Mouse (Mus musculus) heart, adult 2 months (tissue): ENCODE measurements around the gene Tmem189. TPM values are rescaled to one million over a fixed set of nuclear protein-coding genes. Genes with fewer than 3 reads are reported as not detected.

Experiments used
- DNase-seq, 2 experiments: peaks; one replicate each; pipeline ENCODE4 v3.0.0; 2021
- H3K27ac ChIP-seq: fragments of 200-600 bp; 2 replicates; pipeline ENCODE4 v1.8.1; 2022
- H3K27me3 ChIP-seq: fragments of 200-500 bp; 2 replicates; pipeline ENCODE4 v1.6.1; 2012; ENCODE audit warnings: mild to moderate bottlenecking, low read length, inconsistent platforms, mixed read lengths; ENCODE audit not compliant: control insufficient read depth, insufficient read depth
- H3K36me3 ChIP-seq: fragments of 200-500 bp; 2 replicates; pipeline ENCODE4 v1.6.1; 2012; ENCODE audit warnings: low read length, inconsistent platforms; ENCODE audit not compliant: control insufficient read depth, insufficient read depth
- H3K4me1 ChIP-seq: fragments of 200-500 bp; 2 replicates; pipeline ENCODE4 v1.6.1; 2011; ENCODE audit warnings: low read length; ENCODE audit not compliant: control insufficient read depth, insufficient read depth
- H3K4me3 ChIP-seq: fragments of 200-600 bp; 2 replicates; pipeline ENCODE4 v1.8.1; 2022
- H3K79me2 ChIP-seq: fragments of 200-500 bp; replicated peaks from 2 replicates; pipeline ENCODE4 v1.6.1; 2012; ENCODE audit warnings: mild to moderate bottlenecking, inconsistent platforms, low read length, moderate library complexity, mixed read lengths; ENCODE audit not compliant: control insufficient read depth, insufficient read depth
- H3K9ac ChIP-seq: fragments of 200-500 bp; 2 replicates; pipeline ENCODE4 v1.6.1; 2012; ENCODE audit warnings: low read depth, mild to moderate bottlenecking, control low read depth, inconsistent platforms, low read length, mixed read lengths
- CTCF ChIP-seq: fragments of 200-600 bp; IDR thresholded peaks from 2 replicates; pipeline ENCODE4 v1.8.1; 2022; ENCODE audit warnings: antibody characterized with exemption, mild to moderate bottlenecking, moderate library complexity
- EP300 ChIP-seq: fragments of 200-500 bp; IDR thresholded peaks from 2 replicates; pipeline ENCODE4 v1.6.1; 2011; ENCODE audit warnings: low read depth, low read length, control low read depth; ENCODE audit not compliant: insufficient read depth
- POLR2A ChIP-seq: fragments of 200-500 bp; IDR thresholded peaks from 2 replicates; pipeline ENCODE4 v1.6.1; 2011; ENCODE audit warnings: mild to moderate bottlenecking, low read depth, low read length, control low read depth; ENCODE audit not compliant: insufficient read depth
- WGBS: fragments of 180-500 bp; shearing (Covaris S2); methylation state at CpG from one replicate; pipeline ENCODE4 v1.1.7; 2018; 5-methylcytosine and 5-hydroxymethylcytosine counted together
- intact Hi-C: fragments of 180-260 bp; cut with DNase I; formaldehyde crosslinking; loops from one replicate; pipeline ENCODE4 v1.15.1; 2025
- polyA plus RNA-seq: library from polyadenylated mRNA; depleted of rRNA; stranded (reverse); fragments of >200 nt; gene quantifications from 2 replicates; pipeline ENCODE4 v1.2.3, GENCODE M21; 2012
- total RNA-seq, 2 experiments: library from RNA; stranded (reverse); gene quantifications; 2 replicates each; pipeline ENCODE4 v1.2.3; 2021

Tmem189 gene
- total and polyA plus RNA-seq, 3 experiments = 23.0 to 53.2 (median 26.4) TPM

DNA sequence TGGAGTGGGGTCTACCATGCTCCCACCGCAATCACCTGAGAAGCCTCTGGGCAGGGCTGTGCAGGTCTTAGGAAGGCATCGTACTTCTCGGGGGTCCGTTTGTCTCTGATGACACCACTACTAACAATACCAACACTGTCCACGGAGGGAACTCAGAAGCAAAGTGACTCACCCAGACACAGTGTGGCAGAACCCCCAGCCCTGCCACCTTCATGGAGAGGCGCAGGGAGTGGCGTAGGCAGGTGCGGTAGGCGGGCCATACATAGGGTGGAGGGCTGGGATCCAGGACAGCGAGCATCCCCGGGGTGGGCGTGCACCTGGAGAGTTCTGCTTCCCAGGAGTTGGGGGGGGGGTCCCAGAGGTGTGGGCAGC, 1.5 kb downstream of the Tmem189 start:
- H3K27me3 ChIP-seq = no peaks in the 10 kb centered on the region
- peak overlapping the region; percentile 98; the same call in 1 of the 2 replicates for H3K9ac ChIP-seq
- H3K79me2 ChIP-seq = no peaks in the 10 kb centered on the region
- intact Hi-C loops = loop anchor here (5.0 to 10.0 kb wide), 2 partner anchors 329 to 407 kb away; no protein-coding TSS in a partner anchor
- H3K4me3 ChIP-seq = no peak overlapping the region
- H3K27ac ChIP-seq = peak overlapping the region; percentile 91
- DNase-seq = no peak
- TF ChIP-seq CTCF = no peak
- TF ChIP-seq EP300 = no peak
- TF ChIP-seq POLR2A = no peak
- no peaks in the 10 kb centered on the region for H3K36me3 ChIP-seq
- peaks cover 9% of the 10 kb centered on the region for H3K4me1 ChIP-seq
- WGBS = 51% methylated on average over 12 of the region's 12 CpGs

DNA sequence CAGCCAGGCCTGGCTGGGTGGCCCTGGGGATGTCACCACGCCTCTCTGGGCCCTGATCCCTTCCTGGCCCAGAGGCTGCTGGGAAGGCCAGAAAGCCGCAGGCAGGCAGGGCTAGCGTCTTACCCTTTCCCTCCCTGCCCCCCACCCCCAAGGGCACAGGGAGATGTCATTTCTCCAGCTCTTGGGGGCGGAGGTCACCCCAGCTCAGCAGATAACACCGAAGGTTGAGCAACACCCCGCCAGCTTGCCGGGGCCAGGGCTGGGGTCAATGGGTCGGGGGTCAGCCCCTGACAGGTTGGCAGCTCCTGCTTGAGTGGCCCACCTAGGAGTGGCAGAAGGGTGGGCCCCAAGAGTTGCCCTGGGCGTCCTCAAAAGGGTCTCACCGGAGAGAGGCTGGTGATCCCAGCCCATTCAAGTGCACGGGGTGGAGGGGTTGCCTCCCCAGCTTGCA, 1.9 kb downstream of the Tmem189 start:
- no peaks in the 10 kb centered on the region for H3K27me3 ChIP-seq
- no peaks in the 10 kb centered on the region for H3K79me2 ChIP-seq
- 68% methylated on average over 11 of the region's 11 CpGs for WGBS
- H3K27ac ChIP-seq = no peak overlapping the region; the same call in 1 of the 2 replicates
- peaks cover 9% of the 10 kb centered on the region for H3K4me1 ChIP-seq
- H3K9ac ChIP-seq = no peak overlapping the region
- no peak overlapping the region for H3K4me3 ChIP-seq
- TF ChIP-seq CTCF (no peak), EP300 (no peak), POLR2A (no peak)
- DNase-seq = peak; percentile 60 to 70
- intact Hi-C loops = loop anchor here (5.0 to 10.0 kb wide), 2 partner anchors 330 to 407 kb away; no protein-coding TSS in a partner anchor
- no peaks in the 10 kb centered on the region for H3K36me3 ChIP-seq

DNA sequence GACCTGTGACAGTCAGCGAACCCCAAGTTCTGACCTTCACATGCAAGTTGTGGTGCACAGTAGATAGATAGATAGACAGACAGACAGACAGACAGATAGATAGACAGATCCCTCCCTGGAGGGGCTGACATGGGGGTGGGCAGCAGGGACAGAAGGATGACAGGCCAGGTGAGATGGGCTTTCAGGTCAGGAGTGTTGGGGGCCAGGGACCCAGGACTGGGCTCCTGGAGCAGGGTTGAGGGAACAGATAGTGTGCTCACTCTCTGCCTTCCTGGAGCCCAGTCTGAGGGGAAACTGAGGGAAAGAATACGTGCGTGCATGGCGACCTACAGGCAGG, 2.4 kb downstream of the Tmem189 start:
- Histone ChIP-seq H3K4me1 (peaks cover 9% of the 10 kb centered on the region), H3K9ac (no peak overlapping the region), H3K27me3 (no peaks in the 10 kb centered on the region), H3K79me2 (no peaks in the 10 kb centered on the region), H3K27ac (no peak overlapping the region), H3K36me3 (no peaks in the 10 kb centered on the region), H3K4me3 (no peak overlapping the region)
- 95% methylated on average over 4 of the region's 4 CpGs for WGBS
- intact Hi-C loops = loop anchor here (5.0 to 10.0 kb wide), 2 partner anchors 330 to 408 kb away; no protein-coding TSS in a partner anchor
- DNase-seq = no peak
- TF ChIP-seq CTCF = no peak
- TF ChIP-seq EP300 = no peak
- no peak for TF ChIP-seq POLR2A

DNA sequence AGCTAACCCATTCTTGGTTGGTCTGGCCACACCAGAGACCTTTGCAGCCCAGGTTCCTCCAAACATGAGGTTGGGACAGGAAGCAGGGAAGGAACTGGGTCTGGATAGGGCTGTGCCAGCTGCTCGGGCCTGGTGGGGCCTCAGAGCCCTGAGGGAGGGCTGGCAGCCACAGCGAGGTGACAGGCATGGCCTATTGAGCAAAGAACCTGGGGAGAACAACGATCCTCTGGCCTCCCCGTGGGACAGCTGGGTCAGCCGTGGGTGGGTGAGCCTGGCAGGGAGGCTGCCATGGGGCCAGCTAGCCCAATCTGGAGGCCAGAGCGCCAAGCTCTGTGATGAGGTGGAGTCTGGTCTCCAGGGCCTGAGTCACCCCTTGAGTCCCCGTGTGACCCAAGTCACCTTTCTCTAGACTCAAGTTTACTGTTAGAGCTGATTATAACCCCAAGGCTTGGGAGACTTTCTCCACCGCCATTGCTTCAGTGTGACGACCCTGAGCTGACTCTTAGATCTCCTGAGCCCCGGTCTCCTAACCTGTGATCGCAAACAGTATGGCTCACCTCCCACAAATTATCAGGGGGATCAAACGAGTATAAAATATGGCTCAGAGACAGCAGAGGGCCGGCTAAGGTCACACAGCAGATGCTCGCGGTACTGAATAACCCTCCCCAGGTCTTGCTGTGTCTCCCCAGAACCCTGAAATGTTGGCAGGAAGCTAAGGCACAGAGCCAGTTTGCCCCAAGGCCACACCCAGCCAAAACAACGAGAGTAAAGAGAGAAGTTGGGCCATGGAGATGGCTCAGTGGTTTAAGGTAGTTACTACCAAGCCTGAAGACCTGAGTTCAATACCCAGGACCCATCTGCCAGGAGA, 3.0 kb downstream of the Tmem189 start:
- DNase-seq = no peak
- WGBS = 79% methylated on average over 16 of the region's 16 CpGs
- H3K9ac ChIP-seq = no peak overlapping the region

GRCm38 (mm10) chr2:167685865-167686264, 3.8 kb downstream of the Tmem189 start:
- no peaks in the 10 kb centered on the region for H3K36me3 ChIP-seq
- no peak overlapping the region for H3K4me3 ChIP-seq
- no peaks in the 10 kb centered on the region for H3K4me1 ChIP-seq
- 81% methylated on average over 3 of the region's 3 CpGs for WGBS
- H3K9ac ChIP-seq = no peak overlapping the region
- no peak overlapping the region for H3K27ac ChIP-seq
- intact Hi-C loops = loop anchor here (1.0 to 10.0 kb wide), 3 partner anchors 209 to 409 kb away; no protein-coding TSS in a partner anchor
- no peaks in the 10 kb centered on the region for H3K79me2 ChIP-seq
- TF ChIP-seq POLR2A = no peak
- no peak for TF ChIP-seq EP300
- no peaks in the 10 kb centered on the region for H3K27me3 ChIP-seq
- DNase-seq = no peak

More for the DNA sequence above, 3.0 kb downstream of the Tmem189 start:
- H3K79me2 ChIP-seq = no peaks in the 10 kb centered on the region
- intact Hi-C loops = loop anchor here (5.0 to 10.0 kb wide), 2 partner anchors 331 to 408 kb away; no protein-coding TSS in a partner anchor
- no peak for TF ChIP-seq POLR2A
- H3K27ac ChIP-seq = no peak overlapping the region
- H3K27me3 ChIP-seq = no peaks in the 10 kb centered on the region
- H3K4me3 ChIP-seq = no peak overlapping the region
- H3K36me3 ChIP-seq = no peaks in the 10 kb centered on the region
- H3K4me1 ChIP-seq = peaks cover 5% of the 10 kb centered on the region

GRCm38 (mm10) chr2:167685137-167685536, 4.5 kb downstream of the Tmem189 start:
- Histone ChIP-seq H3K4me1 (no peaks in the 10 kb centered on the region), H3K4me3 (no peak overlapping the region), H3K27ac (no peak overlapping the region), H3K9ac (no peak overlapping the region), H3K36me3 (no peaks in the 10 kb centered on the region), H3K79me2 (no peaks in the 10 kb centered on the region), H3K27me3 (no peaks in the 10 kb centered on the region)
- whole genome bisulfite sequencing = 8% methylated on average over 8 of the region's 8 CpGs
- intact Hi-C loops = loop anchor here (1.0 to 10.0 kb wide), 3 partner anchors 210 to 410 kb away; no protein-coding TSS in a partner anchor
- DNase-seq = peak; percentile 90 to 98
- TF ChIP-seq CTCF (peak; percentile 98), EP300 (peak; percentile 99), POLR2A (no peak)
